Mouse (Mus musculus) megakaryocyte, embryonic 14.5 days (primary cell): ENCODE results near the gene Ppp1r9b. TPM values are rescaled to one million over a fixed set of nuclear protein-coding genes. Genes with fewer than 3 reads are reported as not detected.
"Not testable (repeated sequence)": the region's sequence is repeated elsewhere in the genome, so short reads cannot be mapped to it uniquely, and the experiment has no call there.

ENCODE experiments used
- H3K27me3 ChIP-seq: replicated peaks from 2 replicates; pipeline ENCODE3; 2012; ENCODE audit warnings: inconsistent platforms
- H3K36me3 ChIP-seq: replicated peaks from 2 replicates; pipeline ENCODE3; 2012; ENCODE audit warnings: low read length, inconsistent platforms, mixed read lengths
- H3K4me1 ChIP-seq: 2 replicates; pipeline ENCODE4 v1.6.1; 2012; ENCODE audit warnings: inconsistent platforms
- H3K4me3 ChIP-seq: replicated peaks from 2 replicates; pipeline ENCODE3; 2012; ENCODE audit warnings: moderate library complexity, mild to moderate bottlenecking, inconsistent platforms
- H3K9me3 ChIP-seq: 2 replicates; pipeline ENCODE4 v1.6.1; 2012; ENCODE audit warnings: inconsistent platforms
- FLI1 ChIP-seq: IDR thresholded peaks from 2 replicates; pipeline ENCODE4 v1.6.1; 2012; ENCODE audit warnings: low read length, inconsistent platforms, mixed read lengths
- GATA1 ChIP-seq: IDR thresholded peaks from 3 replicates; pipeline ENCODE4 v1.6.1; 2012; ENCODE audit warnings: mixed read lengths, low read length, inconsistent platforms, borderline replicate concordance
- polyA plus RNA-seq: library from polyadenylated mRNA; stranded (reverse); fragments of >175 nt; gene quantifications from 2 replicates; pipeline ENCODE4 v1.2.3, GENCODE M21; 2012; ENCODE audit warnings: low replicate concordance; ENCODE audit not compliant: insufficient read depth

Ppp1r9b gene
- polyA plus RNA-seq, 1 experiment, result 280 TPM

DNA sequence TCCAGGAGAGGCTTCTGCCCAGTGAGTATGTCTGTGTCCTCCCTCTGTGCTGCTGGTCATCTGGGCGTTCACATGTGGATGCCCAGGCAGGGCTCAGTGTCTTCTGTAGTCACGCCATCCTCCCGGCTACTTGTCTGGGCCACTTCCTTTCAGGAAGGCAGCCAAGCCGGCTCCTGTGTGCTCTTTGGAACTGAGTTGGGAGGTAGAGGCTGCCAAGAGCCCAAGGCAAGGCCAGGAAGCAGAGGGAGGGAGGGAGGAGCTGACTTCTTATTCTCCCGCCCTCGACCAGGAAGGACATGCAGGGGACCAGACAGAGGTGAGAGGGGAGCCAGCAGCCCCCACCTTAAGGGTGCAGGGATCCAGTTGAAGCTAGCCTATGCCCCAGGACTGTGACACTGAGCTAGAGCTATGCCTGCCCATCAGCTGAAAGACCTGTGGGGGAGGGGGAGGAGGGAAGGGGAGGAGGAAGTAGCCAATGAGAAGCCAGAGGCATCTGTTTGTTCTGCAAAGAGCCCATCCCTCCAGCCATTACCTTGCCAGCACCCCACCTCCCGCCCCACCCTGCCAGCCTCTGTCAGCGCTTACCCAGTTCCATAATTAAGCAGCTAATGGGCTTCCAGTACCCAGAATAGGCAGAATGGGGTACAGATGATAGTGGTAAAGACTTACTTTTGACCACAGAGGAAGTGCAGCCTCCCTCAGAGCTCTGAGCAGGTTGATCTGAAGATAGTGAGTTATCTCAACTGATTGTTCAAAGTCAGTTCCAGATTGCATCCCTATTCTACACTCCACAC, 32.6 kb upstream of the Ppp1r9b start:
- Histone ChIP-seq H3K36me3 (no peaks in the 10 kb centered on the region), H3K4me1 (peaks cover 10% of the 10 kb centered on the region), H3K4me3 (no peak overlapping the region), H3K27me3 (peaks cover 71% of the 10 kb centered on the region), H3K9me3 (no peaks in the 10 kb centered on the region)
- TF ChIP-seq GATA1, result no peak

DNA sequence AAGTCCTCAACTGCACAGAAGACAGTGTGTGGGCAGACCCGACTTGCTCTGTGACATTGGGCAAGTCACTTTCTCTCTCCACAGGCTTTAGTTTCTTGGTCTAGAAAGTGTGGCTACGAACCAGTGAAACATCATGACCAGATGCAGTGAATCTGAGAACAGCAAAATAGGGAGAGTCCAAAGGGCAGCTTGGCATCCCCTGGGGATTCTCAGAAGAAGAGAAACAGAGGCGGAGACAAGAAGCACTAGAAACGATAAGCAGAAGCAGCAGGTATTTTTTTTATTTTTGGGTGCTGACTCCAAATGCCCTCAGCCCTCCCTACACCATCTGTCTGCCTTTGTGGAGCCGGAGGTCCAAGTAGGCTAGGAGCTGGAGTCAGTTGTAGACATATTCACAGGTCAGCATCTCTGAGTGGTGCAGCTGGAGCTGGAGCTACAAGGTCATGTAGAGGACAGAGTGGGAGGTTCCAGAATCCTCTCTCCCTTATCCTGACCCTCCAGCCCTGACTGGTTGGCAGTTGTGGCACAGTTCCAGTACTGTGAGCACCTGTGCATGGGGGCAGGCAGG, 28.2 kb upstream of the Ppp1r9b start:
- Histone ChIP-seq H3K9me3 (no peaks in the 10 kb centered on the region), H3K4me3 (no peak overlapping the region), H3K36me3 (no peaks in the 10 kb centered on the region), H3K4me1 (peaks cover 14% of the 10 kb centered on the region), H3K27me3 (peaks cover 59% of the 10 kb centered on the region)
- no peak for TF ChIP-seq FLI1
- TF ChIP-seq GATA1, result no peak

DNA sequence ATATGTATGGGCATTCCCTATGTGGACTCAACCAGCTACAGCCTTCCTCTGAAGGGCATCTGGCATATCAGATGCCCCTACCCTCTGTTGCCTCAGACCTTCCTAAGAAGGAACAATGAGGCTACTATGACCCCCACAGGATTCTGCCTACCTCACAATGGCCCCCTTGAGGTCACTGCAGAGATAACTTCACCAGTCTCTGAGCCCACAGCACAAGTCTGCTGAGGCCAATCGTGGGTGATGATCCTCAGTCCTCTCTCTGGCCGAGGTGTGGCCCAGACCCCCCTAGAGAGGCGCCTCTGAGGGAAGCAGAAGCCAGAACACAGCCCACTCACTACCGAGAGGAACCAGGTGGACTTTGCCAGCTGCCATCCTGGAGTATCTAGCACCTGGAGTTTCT, 23.4 kb upstream of the Ppp1r9b start, which contains the start of gene Hils1:
TSS of gene Hils1 (plus strand) at position 175 of the 400 bp plus-strand sequence.
- TF ChIP-seq GATA1 (no peak), FLI1 (no peak)

DNA sequence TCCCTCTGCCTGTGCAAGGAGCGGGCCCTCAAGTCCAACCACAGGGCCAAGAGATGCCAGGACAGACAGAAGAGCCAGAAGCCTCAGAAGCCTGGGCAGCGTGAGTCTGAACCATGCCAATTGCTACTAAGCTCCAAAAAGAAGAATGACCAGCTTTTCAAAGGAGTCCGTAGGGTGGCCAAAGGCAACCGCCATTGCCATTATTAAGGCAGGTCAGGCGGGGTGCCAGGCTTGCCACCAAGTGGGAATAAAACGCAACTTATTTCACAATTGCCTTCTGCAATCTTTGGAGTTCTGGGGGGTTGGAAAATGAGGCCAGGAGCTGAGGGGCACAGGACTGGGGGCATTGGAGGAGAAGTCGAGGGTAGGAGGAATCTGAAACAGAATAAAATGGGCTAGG, 22.6 kb upstream of the Ppp1r9b start:
- Histone ChIP-seq H3K27me3 (peaks cover 69% of the 10 kb centered on the region), H3K4me3 (no peak overlapping the region), H3K9me3 (no peaks in the 10 kb centered on the region), H3K4me1 (peaks cover 28% of the 10 kb centered on the region), H3K36me3 (no peaks in the 10 kb centered on the region)
- no peak for TF ChIP-seq GATA1
- no peak for TF ChIP-seq FLI1

More for the DNA sequence above, 23.4 kb upstream of the Ppp1r9b start, which contains the start of gene Hils1:
- Histone ChIP-seq H3K36me3 (no peaks in the 10 kb centered on the region), H3K9me3 (no peaks in the 10 kb centered on the region), H3K4me1 (peaks cover 27% of the 10 kb centered on the region), H3K4me3 (no peak within 1 kb of the TSS), H3K27me3 (peaks cover 74% of the 10 kb centered on the region)

DNA sequence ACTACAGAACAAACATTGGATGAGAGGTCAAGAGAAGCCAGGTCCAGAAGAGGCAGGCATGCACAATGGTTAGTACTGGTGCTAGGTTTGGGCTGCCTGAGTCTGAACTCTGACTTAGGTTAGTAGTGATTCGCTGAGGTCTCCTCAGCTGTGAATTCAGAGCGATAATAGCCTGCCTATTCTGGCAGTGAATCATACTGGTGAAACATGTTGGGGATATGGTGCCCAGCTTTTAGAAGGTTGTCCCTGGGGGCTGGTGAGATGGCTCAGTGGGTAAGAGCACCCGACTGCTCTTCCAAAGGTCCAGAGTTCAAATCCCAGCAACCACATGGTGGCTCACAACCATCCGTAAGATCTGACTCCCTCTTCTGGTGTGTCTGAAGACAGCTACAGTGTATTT, 21.1 kb upstream of the Ppp1r9b start:
- H3K9me3 ChIP-seq, H3K36me3 ChIP-seq, H3K4me3 ChIP-seq: not testable (repeated sequence)
- H3K27me3 ChIP-seq, result peaks cover 60% of the 10 kb centered on the region
- peaks cover 31% of the 10 kb centered on the region for H3K4me1 ChIP-seq

DNA sequence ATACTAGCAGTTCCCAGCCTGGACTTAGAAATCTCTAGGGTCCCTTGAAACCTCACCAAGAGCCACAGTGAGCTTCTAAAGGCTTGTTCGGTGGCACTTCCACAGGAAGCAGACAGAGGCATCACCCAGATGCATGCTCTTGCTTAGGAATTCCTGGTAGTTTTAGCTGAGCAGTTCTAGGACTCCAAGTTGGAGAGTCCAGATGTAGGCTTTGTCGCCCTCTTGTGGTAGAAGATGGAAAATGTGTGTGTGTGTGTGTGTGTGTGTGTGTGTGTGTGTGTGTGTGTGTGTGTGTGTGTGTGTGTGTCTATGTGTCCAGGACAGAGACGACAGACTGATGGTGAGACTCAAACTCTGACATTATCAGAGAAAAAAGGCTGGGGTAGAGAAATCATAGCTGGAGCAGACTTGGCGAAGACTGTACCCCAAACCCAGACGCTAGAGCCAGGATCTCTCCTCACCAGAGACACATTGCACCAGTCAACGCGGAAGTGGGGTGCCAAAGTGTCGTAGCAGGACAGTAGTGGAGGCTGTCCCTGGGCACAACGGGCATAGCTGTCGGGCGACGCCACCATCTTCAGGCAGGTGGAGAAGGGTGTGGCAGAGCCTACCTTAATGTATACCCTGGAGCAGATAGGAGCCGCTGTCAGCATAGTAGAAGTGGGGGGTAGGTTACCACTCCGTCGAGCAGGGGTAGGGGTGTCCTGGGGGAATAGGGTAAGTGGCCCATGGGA, 20.5 kb upstream of the Ppp1r9b start:
- Histone ChIP-seq H3K4me3 (peak overlapping the region; percentile 23), H3K27me3 (peaks cover 62% of the 10 kb centered on the region), H3K9me3 (no peaks in the 10 kb centered on the region), H3K4me1 (peaks cover 36% of the 10 kb centered on the region), H3K36me3 (no peaks in the 10 kb centered on the region)
- no peak for TF ChIP-seq GATA1
- TF ChIP-seq FLI1, result no peak

DNA sequence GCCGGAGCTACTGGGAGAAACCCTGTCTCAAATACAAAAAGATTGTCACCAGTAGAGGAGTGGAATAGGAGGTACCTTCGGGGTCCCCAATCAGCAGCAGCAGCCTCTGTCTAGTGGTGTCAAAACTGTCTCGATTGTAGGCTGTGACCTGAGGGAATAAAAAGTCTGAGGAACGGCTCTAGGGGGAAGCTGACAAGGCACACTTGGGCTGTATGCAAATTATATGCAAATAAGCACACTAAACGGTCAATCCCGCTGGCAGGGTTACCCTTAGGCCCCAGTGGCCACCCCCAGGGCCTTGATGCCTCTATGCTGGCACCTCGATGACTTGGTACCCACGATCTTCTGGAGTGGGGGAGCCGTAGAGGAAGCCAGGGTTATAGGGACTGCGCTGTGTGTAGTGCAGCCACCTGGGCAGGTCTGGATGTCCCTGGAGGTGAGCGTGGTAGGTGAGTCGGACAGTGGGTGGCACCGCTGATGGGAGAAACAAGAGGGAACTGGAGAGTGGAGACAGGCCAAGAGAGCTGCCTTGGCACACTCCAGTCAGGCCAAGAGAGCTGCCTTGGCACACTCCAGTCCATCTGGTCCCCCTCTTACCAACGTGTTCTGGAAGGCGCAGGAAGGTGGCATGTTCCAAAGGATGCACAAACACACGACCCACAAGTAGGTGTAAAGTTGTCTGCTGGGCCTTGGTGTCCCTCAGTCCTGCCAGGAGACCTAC, 18.8 kb upstream of the Ppp1r9b start:
- Histone ChIP-seq H3K4me1 (peaks cover 45% of the 10 kb centered on the region), H3K4me3 (no peak overlapping the region), H3K36me3 (no peaks in the 10 kb centered on the region), H3K27me3 (peaks cover 58% of the 10 kb centered on the region), H3K9me3 (no peaks in the 10 kb centered on the region)
- TF ChIP-seq GATA1, result no peak
- TF ChIP-seq FLI1, result no peak

DNA sequence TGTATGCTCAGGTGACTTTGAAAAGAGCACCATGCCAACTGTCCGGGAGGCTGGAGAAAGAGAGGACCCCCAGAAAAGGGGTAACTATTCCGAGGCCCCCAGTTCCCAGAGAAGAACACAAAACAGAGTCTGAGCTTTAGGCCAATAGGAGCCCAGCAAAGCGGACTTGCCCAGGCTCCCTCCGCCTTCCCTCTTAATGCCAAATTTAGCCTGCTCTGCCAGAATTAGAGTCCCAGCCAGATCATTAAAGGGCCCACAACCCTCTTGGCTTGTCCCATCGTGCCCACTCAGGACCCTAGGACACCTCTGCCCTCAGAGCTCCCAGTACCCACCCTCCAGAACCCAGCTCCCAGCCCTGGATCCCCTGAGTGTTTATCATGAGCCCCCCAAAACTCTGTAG, 17.9 kb upstream of the Ppp1r9b start:
- Histone ChIP-seq H3K36me3 (no peaks in the 10 kb centered on the region), H3K4me1 (peaks cover 41% of the 10 kb centered on the region), H3K4me3 (no peak overlapping the region), H3K9me3 (no peaks in the 10 kb centered on the region), H3K27me3 (peaks cover 50% of the 10 kb centered on the region)
- TF ChIP-seq FLI1 (no peak), GATA1 (no peak)

DNA sequence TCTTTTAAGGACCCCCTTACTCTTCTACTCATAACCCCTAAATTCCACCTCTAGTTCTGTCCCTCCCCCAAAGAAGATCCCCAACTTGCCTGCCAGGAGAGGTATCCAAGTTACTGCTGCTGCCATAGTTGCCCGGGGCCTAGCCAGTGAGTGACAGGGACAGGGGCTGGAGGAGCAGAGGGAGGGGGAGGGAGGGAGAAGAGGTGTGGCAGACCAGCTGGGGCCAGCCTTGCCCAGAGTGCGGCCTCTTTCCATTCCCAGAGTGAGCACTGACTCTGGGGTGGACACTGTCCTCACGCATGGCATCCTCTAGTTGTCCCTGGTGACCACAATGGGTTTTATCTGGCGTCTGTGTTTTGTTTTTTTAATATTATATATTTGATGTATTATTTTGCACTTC, 17.5 kb upstream of the Ppp1r9b start:
- Histone ChIP-seq H3K9me3 (no peaks in the 10 kb centered on the region), H3K4me1 (peaks cover 44% of the 10 kb centered on the region), H3K4me3 (no peak overlapping the region), H3K36me3 (no peaks in the 10 kb centered on the region), H3K27me3 (peaks cover 46% of the 10 kb centered on the region)
- TF ChIP-seq GATA1, result no peak
- no peak for TF ChIP-seq FLI1

DNA sequence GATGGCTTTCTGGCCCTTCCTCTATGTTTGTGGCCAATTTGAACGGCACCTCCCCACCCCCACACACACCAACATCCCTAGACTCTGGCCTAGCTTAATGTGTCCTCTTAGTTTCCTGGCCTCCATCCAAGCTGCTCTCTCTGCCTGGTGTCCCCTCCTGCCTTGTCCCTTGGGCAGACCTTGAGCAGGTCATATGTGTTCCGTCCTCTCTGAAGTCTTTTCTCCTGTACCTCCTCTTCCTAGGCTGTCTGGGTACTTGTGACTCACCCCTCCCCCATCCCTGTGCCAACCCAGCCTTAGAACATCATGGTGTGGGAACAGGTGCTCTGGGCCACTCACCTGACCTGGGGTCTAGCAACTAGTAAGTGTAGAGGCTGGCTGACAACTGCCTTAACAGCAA, 15.9 kb upstream of the Ppp1r9b start:
- H3K4me3 ChIP-seq, result no peak overlapping the region
- no peaks in the 10 kb centered on the region for H3K36me3 ChIP-seq
- no peaks in the 10 kb centered on the region for H3K9me3 ChIP-seq
- H3K4me1 ChIP-seq, result peaks cover 53% of the 10 kb centered on the region
- TF ChIP-seq GATA1 (no peak), FLI1 (no peak)
- peaks cover 33% of the 10 kb centered on the region for H3K27me3 ChIP-seq
